Mouse (Mus musculus) liver (tissue): ENCODE measurements around the gene Cenpl.
A peak's percentile ranks its signal among the peaks of the same experiment; 100 is the strongest.
"Not testable (repeated sequence)": the region's sequence is repeated elsewhere in the genome, so short reads cannot be mapped to it uniquely, and the experiment has no call there.

Experiments
- DNase-seq: peaks from one replicate; pipeline ENCODE4 v3.0.0-alpha.2; 2020; ENCODE audit warnings: mixed read lengths

The Cenpl gene

DNA sequence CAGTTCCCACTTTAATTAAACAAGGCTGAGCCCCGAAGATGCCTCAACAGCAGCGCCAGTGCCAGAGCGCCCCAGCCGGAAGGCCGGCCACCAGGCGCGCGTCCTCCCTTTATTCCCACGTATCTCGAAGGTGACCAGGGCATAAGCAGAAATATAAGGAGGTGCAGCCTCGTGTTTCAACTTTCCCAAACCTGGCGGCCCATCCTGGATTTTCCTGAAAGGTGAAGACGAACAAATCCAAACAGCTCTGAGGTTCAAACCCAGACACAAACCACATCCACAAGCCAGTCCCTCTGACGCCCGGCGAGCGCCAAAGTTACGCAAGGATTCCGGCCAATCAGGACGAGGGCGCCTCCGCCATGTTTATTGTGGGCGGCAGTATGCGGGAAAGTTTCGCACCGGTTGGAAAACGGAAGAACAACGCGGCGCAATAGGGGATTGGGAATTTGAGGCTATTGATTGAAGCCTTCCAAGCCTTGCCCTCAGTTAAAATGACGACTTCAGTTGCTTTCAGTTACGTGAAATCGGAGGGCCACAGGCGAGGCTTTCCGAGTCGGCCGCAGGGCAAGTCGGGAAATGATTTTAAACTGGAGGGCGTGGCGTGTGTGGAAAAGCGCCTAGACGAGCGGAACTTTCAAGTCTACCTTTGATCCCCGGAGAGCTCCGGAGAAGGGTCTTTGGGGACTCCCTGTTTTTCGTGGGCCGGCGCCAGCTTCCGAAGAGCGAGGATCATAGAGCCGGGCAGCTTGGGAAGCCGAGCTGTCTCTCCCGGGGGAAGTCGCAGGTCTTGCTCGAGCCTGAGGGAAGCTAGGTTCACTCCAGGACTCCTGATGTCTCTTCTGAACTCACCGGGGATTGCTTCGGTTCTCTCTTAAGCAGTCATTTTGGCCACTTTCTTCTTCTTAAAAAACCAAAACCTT lies at the start of gene Cenpl, which contains the start of gene Dars2:
Gene Cenpl (plus strand): TSS at position 362 of the 920 bp plus-strand sequence.
Gene Dars2 (minus strand): TSS at position 307 of the 920 bp plus-strand sequence.
- DNase-seq = peak; percentile 92

DNA sequence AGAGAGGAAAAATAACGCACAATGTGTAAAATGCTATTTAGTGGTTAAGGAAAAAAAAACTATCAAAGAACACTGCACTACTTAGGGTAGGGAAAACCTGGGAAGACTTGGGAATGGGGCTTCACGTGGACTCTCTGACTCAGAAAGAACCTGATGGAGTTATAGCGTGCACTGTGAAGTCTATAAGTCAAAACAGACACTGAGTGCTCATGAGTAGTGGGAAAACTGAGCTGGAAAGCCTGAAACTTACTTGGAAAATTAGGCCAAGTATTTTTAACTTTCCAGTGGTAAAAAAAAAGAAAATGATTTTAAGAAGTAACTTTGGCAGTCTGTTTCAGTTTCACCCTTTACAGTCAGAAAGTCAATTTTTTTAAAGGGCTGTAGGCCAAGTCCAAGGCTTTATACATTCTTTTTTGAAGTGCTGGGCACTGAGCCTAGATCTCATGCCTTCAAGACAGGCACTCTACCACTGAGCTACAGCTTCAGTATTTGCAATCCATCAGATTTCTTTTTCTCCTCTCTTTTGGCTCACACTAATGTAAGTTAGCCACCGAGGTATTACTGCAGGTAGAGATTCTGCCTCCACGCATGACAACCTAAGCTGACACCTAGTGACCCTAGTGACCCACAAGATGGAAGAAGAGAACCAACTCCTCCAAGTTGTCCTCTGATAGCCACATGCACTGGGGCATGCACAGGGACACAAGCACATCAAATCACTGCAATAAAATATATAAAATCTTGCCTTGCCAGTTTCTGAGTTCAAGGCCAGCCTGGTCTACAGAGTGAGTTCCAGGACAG lies 44.9 kb upstream of the Cenpl start:
- no peak for DNase-seq

DNA sequence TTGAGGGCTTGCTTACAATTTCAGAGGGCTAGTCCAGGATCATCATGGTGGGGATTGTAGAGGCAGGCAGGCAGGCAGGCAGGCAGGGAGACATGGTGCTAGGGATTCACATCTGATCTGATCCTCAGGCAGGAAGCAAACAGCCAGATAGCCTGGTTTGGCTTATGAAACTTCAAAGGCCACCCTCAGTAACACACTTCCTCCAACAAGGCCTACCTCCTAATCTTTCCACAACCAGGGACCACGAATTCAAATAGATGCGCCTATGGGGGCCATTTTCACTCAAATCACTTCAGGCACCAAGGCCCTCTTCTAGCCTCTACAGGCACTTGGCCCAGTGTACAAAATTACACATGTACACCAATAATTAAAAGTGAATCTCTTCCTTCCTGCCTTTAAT lies 43.3 kb upstream of the Cenpl start:
- DNase-seq = no peak

DNA sequence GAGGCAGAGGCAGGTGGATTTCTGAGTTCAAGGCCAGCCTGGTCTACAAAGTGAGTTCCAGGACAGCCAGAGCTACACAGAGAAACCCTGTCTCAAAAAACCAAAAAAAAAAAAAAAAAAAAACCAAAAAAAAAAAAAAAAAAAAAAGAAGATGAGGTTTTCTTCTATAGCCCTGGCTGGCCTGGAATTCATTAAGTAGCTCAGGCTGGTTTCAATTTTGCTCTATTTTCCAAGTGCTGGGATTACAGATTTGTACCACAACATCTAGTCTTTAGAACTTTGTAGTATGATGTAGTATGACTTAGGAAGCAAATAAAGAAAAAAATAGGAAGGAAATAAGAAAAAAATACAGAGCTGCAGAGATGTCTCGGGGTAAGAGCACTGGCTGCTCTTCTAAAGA lies 42.1 kb upstream of the Cenpl start:
- DNase-seq = not testable (repeated sequence)

DNA sequence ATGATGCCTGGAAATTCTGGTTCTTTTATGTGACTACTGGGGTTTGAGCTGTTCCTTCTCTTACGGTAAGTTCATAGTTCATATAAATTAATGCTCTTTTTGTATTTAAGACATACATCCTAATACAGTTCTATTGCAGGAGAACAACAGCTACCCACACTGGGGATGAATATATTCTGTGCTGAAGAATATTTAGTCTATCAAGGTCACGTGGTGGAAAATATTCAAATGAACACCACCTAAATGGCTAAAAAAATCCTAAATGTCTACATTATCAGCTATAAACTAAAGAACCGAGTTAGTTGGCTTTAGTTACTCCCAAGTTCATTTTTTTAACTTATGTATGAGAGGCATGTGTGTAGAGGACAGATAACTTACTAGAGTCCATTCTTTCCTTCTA lies 40.5 kb upstream of the Cenpl start:
- no peak for DNase-seq

DNA sequence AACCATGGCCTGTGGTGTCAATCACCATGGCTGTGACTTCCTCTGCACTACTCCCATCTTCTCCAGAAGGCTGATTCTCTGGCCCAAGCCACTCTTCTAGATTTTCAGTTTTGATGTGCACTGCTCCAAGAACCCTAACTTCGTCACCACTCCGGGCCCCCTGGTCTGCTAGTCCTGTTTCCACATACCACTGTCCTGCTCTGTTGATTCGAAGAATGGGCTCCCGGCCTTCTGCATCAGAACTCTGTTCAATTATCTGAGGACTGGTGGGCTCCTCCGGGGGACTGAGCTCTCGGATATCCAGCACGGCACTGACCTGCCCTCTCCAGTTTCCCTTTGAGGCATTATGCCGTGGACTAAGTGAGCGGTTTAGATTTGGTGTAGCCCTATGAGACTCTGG lies 38.6 kb upstream of the Cenpl start:
- DNase-seq = no peak

DNA sequence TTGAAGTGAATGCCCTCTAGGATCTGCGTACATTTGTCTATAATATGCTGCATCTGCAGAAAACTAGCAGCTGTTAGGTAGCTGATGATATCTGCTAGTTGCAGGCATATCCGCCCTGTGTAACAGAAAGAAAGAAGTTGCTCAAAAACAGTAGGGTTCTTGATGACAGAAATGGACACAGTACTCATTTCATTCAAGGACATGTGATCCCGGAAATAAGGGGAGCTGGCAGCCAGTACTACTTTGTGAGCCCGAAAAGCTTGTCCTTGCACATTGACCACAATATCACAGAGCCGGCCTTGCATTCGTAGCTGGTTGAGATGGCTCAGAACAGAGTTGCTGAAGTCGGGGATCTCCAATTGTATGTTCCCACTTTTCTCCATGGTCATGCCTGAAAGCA lies 38.2 kb upstream of the Cenpl start:
- DNase-seq = no peak

DNA sequence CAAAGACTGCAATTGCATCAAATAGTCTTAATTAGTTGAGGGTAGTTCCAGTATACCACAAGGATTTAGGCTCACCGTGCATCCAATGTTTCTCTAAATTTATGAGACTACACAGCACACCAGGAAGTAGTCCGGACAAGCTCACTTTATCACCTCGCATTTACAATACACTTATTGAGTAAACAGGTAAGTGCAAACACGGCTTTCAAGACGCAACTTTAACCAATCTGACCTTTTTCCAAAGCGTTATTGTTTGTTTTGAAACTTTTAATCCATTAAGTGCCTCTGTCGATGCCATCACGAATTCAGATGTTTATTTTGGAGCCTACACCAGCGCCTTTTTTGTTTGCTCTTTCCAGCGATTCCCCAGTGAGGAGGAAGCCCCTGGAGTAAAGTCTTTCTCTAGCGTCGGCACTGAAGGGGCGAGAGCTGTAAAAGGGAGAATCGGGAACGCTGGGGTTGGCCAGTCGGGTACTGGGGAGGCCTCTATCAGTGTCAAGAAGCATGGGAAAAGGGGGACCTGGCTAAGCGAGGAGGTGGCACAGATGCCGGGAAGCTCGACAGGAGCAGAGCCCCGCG lies 36.6 kb upstream of the Cenpl start:
- DNase-seq = no peak

DNA sequence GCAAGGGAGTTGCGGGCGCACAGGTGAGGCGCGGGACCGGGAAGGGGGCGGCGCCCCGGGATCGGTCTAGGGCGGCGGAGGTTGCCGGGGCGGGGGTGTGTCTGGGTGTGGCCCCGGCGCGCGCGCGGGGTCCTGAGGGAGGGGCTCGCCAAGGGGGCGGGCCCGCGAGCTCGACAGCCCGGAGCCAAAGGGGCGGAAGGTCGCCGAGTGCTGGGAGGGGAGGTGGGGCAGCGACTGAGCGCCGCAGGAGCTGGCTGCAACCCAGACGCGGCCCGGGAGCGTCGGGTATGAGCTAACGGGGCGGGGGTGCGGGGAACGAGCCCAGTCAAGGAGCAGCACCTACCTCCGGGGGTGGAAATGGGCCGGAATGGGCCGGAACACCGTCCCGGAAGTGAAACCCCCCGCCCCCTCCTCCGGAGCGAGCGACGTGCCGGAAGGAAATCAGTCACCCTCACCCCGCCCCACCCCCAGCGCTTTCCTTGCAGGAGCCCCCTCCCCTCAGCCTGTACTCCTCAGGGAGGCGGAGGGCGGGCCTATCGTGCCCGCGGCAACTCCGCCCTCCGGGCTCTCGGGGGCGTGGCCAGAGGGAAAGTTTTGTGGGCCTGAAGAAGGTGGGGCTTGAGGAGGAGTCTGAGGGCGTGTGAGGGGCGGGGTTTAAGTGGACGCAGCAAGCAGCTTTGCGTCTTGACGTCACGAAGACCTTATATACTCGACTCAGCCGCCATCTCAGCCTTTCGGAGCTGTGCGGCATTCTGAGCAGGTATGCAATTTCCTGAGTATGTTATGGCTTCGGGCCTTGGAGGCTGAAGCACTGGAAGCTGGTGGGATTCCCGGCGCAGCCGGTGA lies 35.9 kb upstream of the Cenpl start, which contains the start of gene Zbtb37:
Gene Zbtb37 (minus strand): TSS at position 415 of the 846 bp plus-strand sequence.
- peak; percentile 100 for DNase-seq

DNA sequence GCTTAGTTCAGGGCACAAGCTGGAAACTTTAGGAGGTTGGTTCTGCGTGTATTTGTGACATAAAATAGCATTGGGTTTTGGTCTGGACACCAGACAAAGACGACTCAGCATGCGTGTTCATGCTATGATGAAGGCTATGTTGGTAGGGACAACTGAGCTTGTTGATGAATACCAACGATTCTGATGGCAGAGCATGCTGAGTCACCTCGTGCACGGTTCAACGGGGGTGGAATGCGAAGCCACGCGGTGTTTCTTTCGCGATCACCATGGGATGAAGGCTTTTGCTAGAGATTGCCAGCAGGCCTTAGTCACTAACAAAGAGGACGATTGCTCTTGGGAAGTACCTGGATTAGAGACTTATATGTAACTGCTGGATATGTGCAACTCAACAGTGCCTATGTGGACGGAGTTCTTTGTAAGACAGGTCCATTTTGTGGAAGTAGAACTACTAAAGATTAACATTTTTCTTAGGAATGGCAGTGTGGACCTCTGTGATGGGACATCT lies 35.2 kb upstream of the Cenpl start:
- DNase-seq = peak; percentile 74

DNA sequence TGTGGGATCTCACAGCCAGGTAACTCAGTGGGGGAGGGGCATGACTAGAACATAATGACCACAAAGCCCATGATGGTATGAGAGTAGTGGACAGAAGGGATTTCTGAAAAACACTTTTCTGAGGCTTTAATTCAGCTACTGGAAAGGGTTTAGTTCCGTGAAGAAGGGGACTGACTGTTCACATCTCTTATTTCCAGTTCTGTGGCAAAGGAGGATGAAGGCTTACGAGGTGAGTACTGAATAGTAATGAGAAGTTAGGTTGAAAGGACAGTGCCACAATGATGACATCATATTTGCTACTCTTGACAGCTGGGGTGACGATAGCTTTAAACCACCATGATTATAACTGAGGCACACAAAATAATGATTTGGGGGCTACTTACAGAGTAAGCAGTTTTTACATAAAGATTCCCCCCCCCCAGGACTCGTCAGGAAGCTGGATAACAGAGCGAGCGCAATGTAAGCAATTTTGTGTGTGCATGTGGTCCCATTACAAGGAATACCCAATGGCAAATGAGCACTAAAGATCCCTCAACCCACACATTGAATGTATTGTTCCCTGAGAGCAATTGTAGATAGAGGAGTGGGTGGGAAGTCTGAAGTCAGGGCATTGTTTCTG lies 34.6 kb upstream of the Cenpl start:
- peak; percentile 17 for DNase-seq

DNA sequence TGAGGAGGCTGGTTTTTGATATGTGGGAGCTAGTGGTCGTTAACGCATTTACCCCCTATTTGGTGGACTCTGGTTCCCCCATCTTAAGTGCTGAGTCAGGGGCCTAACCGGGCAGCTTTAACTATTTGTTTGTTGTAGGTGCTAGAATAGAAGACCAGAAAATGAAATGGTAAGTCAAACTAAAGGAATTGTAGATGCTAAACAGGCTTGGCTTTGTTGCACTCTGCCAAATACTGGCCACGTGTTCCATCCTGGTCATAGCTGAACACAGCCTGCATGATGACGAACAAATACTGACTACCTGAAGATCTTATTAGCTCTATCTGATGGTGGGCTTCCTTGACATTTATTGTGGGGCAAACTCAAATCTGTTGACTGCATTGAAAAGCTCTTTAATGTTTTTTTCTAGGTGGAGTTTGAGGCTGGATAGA lies 34.1 kb upstream of the Cenpl start:
- peak; percentile 35 for DNase-seq

DNA sequence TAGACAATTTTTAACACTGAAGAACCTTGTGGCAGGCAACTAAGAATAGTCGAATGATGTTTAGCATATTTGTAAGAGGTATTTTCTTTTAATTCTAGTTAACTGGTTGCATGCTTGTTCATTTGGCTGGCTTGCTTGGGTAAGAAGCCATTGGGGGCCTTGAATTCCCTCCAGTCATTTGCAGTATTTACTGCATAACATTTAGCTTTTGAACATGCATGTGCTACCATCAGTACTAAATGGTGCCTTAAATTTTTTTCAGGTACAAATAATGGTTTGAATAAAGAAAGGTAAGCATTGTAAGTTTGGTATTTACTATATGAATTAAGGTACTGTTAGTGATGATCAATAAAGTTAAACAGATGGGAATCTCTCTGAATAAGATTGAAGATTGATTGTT lies 33.5 kb upstream of the Cenpl start:
- no peak for DNase-seq

DNA sequence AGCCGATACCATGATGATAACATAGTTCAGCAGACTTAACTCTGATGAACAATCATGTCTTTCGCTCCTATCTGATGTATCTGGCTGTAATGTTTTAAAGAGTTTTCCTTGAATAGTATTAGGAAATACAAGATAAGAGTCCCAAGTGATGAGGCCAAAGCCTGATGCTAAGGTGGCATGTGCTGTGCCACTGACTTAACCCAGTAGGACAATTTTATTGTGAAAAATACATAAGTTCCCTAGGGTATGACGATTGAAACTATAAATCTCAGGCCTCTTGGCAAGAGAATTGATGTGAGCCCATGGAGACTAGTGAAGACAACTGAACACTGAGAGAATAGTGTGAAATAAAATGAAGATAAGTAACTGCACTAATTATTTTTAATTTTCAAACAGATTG lies 32.9 kb upstream of the Cenpl start:
- no peak for DNase-seq

DNA sequence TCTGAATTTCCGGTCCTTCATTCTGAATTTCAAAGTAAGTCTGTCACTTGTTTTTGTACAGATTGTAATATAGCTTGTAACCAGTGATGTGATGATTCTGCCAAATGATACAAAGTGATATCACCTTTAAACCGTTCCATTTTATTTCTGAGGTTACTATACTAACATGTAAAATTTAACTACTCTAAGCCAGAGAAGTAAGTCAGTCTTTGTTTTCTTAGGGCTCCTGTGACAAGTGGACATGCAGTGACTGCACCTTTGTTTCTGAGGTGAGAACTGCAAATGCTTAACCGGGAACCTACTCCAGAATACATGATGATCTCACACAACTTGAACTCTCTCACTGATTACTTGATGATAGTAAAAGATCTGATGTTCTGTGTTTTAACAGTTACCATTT lies 32.5 kb upstream of the Cenpl start:
- DNase-seq = no peak

DNA sequence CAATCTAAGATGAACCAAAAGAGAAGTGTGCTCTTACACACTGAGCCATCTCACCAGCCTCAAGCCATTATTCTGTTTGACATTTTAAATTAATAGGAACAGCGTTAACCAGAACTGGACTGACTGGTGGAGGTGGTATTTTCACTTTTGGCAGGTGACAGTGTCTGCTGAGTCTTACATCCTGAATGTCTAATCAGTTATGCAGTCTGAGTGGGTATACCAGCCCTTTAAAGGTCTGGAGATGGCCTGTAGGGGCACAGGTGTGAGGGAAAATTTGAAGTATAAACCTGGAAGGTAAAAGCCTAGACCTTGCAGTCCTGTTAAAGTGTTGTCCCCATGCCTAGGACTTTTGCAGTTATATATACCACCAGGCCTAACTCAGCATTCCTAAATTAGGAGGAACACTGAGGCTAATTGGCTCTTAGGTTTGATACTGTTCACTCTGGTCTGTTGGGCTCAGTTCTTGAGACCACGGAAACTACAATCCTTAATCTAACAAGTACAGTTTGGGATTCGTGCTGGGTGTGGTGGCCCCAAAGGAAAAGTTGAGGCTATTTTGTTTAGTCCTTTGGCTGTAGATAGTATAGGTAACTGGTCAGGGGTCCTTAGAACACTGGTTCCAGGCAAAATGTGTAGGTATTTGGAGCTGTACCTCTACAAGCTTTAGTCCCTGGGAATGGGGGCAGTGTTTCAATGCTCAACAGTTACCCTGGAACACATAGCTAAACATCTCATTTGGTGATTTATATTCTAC lies 31.4 kb upstream of the Cenpl start:
- DNase-seq = peak; percentile 53

DNA sequence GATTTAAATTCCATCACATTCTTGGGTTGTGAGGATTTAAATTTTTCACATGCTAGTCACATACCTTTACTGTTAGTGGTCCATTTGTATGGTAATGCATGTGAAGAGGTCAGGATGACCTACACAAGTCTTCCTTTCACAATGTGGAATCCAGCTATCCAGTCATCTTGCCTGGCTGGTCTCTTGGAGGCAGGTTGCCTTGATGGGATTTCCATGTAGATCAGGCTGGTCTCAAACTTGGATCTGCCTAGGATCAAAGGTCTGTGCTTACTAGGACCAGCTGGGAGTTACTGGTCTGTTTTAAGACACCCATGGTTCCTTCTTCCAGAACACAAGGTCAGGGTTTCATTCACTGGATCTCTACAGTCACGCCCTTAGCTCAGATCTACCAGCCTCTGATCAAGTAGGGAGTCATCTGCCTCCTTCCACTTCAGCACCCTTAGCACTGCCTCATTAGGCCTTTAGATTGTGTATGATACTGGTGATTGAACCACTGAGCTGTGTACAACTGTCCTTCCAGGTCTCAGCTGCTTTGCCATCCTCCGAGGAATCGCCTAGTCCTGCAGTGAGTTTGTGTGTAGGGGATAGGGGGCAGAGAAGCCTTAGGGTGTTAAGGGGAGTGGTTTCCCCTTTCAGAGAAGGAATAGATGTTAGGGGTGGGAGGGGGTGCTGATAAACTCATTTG lies 30.6 kb upstream of the Cenpl start:
- peak; percentile 51 for DNase-seq

DNA sequence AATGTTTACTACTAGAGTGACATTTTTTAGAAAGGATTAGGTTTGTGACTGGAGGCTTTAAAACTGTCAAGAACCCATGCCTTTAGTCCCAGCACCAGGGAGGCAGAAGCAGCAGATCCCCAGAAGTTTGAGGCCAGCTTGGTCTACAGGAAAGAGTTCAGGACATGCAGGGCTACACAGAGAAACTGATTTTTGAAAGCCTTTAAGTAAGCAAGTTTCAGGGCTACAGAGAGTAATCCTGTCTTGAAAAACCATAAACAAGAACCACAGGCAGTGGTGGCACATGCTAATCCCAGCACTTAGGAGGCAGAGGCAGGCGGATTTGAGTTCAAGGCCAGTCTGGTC lies 30.1 kb upstream of the Cenpl start:
- no peak for DNase-seq

DNA sequence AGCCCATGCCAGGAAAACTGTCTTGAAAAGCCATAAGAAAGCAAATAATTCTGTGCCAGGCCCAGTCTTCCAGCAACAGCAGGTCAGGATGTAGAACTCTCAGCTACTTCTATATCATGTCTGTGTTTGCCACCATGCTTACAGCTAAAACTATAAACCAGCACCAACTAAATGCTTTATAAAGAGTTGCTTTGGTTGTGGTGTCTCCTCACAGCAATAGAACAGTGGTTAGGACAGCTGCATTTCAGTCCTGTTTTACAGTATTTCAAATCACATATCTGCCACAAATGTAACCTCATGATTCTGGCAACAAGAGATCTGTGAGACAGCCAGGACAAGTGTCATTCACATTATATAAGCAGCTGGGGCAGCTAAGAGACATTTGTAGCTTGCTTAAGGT lies 29.7 kb upstream of the Cenpl start:
- no peak for DNase-seq

DNA sequence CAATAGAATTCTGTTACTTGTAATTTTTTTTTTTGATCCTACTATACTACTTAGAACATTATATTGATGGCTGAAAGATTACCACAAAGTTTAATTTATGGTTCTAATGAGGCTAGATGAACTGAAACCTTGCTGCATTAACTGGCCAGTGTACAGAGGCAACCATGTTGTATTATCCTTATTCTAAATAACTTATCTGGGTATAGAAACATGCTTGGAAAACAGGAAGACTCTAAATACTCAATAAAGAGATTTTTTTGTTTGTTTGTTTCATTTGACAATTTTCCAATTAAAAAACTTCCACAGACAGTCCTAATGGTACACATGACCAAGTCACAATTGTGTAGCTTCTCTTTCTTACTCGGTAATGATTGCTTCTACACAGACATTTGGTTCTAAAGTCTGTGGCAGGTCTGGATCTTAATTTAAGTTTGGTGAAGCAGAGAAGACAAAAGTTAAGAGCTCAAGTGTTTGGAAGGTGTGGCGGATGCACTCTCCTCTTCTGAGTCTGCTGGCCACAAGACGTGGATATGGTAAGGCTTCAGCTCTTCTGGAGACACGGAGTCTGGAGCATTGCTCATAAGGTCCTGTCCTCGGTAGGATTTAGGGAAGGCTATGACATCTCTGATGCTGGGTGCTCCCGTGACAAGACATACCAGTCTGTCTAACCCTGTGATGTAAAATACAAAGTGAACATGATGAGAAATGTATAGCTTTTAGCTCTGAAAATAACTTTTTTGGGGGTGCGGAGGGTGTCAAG lies 29.1 kb upstream of the Cenpl start:
- no peak for DNase-seq
